Mouse (Mus musculus): ENCODE data around the gene St7. TPM values are rescaled to one million over a fixed set of nuclear protein-coding genes. Genes with fewer than 3 reads are reported as not detected.

The St7 gene
- total and polyA plus RNA-seq, 2 experiments from 2014 or later, result 17.7 to 38.5 TPM

DNA sequence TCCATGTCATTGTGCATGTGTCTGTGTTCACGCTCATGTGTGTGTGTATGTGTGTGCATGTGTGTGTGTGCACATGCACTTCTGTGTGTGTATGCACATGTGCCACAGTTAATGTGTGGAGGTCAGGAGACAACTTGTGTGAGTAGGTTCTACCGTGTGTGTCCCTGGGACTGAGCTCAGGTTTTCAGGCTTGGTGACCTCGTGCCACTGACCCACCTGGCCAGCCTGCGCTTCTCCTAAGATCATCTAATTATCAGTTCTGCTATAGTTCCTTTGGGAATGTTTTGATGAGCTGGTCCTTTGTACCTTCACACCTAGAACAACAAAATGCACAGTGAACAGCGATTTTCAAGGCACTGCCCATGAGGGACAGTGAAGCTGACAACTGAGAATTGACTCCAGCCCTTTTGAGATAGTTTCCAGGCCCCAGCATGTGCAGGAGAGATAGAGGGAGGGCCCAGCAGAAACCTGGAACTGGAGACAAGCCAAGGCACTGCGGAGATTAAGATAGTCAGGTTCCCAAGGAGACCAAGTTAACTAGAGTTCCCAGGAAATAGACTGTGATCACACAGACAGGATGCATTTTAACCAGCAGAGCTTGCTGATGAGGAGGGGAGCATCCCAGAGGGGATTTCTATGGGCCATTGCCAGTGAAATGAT is 12.3 kb upstream of the St7 start:
- H3K4me3 ChIP-seq (ENCODE audit: low read depth, low read length), result no peak overlapping the region
- DNase-seq (ENCODE audit: low spot score) (no peak), ATAC-seq (ENCODE audit: insufficient read depth, low read depth) (no peak)
- H3K4me1 ChIP-seq (ENCODE audit: control insufficient read depth, insufficient read depth), result no peaks in the 10 kb centered on the region
- no peak overlapping the region for H3K4me2 ChIP-seq (ENCODE audit: low read depth, low read length)
- TF ChIP-seq CTCF (IDR thresholded peaks at IDR 0.05; ENCODE audit: low read depth) (no peak), EP300 (IDR thresholded peaks at IDR 0.05; ENCODE audit: low read depth) (no peak)
- 63% methylated on average over 6 of the region's 6 CpGs for WGBS
- H3K36me3 ChIP-seq (replicated peaks; ENCODE audit: control insufficient read depth, insufficient read depth, low read length), result no peaks in the 10 kb centered on the region
- H3K9me3 ChIP-seq (replicated peaks; ENCODE audit: control insufficient read depth, low read length), result peaks cover 4% of the 10 kb centered on the region; the same call in 1 of the 2 replicates
- no peak overlapping the region for H3K9ac ChIP-seq (replicated peaks; ENCODE audit: low read depth, low read length)
- no peaks in the 10 kb centered on the region for H3K27me3 ChIP-seq (ENCODE audit: control insufficient read depth, insufficient read depth, low read length)
- no peak overlapping the region for H3K27ac ChIP-seq (ENCODE audit: low read depth)

DNA sequence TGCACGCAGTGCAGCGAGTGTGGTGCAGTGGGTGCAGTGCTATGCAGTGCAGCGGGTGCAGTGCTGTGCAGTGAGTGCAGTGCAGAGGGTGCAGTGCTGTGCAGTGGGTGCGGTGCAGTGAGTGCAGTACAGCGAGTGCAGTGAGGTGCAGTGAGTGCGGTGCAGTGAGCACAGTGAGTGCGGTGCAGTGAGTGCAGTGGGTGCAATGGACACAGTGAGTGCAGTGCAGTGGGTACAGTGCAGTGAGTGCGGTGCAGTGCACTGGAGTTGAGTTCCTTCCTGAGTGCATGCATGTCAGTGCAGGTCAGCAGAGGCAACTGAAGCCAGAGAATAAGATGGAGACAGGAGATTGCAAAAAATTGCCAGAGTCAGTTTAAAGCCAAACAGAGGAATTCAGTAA is 10.9 kb upstream of the St7 start:
- no peak for DNase-seq (ENCODE audit: low spot score)
- H3K36me3 ChIP-seq (replicated peaks; ENCODE audit: control insufficient read depth, insufficient read depth, low read length), result no peaks in the 10 kb centered on the region
- H3K4me1 ChIP-seq (ENCODE audit: control insufficient read depth, insufficient read depth), result no peaks in the 10 kb centered on the region
- no peaks in the 10 kb centered on the region for H3K27me3 ChIP-seq (ENCODE audit: control insufficient read depth, insufficient read depth, low read length)
- 94% methylated on average over 8 of the region's 8 CpGs for WGBS
- TF ChIP-seq EP300 (IDR thresholded peaks at IDR 0.05; ENCODE audit: low read depth) (no peak), CTCF (IDR thresholded peaks at IDR 0.05; ENCODE audit: low read depth) (no peak)
- no peak overlapping the region for H3K4me3 ChIP-seq (ENCODE audit: low read depth, low read length)
- no peak overlapping the region for H3K27ac ChIP-seq (ENCODE audit: low read depth)
- H3K9me3 ChIP-seq (replicated peaks; ENCODE audit: control insufficient read depth, low read length), result peaks cover 4% of the 10 kb centered on the region; the same call in 1 of the 2 replicates
- no peak for ATAC-seq (ENCODE audit: insufficient read depth, low read depth)
- H3K4me2 ChIP-seq (ENCODE audit: low read depth, low read length), result no peak overlapping the region
- H3K9ac ChIP-seq (replicated peaks; ENCODE audit: low read depth, low read length), result no peak overlapping the region

DNA sequence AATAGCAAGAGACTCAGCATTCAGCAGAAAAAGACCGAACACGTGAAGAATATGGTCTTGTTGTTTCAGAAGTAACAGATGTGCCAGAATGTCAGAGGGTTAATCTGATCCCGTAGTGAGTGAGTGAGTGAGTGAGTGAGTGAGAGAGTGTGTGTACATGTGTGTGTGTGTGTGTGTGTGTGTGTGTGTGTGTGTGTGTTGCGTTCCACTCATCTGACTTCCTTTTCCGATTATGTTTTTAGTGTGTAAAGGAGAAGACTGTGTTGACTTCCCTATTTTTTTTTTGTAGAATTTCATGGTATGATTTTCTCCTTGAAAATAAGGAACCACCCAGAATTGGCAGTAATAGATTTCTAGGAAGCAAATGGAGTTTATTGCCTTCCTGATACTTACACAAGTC is 4.1 kb upstream of the St7 start:
- ATAC-seq (ENCODE audit: insufficient read depth, low read depth) (no peak), DNase-seq (ENCODE audit: low spot score) (no peak)
- TF ChIP-seq CTCF (IDR thresholded peaks at IDR 0.05; ENCODE audit: low read depth) (no peak), EP300 (IDR thresholded peaks at IDR 0.05; ENCODE audit: low read depth) (no peak)
- WGBS, result 72% methylated on average over 5 of the region's 5 CpGs
- Histone ChIP-seq H3K9ac (replicated peaks; ENCODE audit: low read depth, low read length) (no peak overlapping the region), H3K4me3 (ENCODE audit: low read depth, low read length) (no peak overlapping the region), H3K4me1 (ENCODE audit: control insufficient read depth, insufficient read depth) (peaks cover 5% of the 10 kb centered on the region), H3K27ac (ENCODE audit: low read depth) (no peak overlapping the region), H3K27me3 (ENCODE audit: control insufficient read depth, insufficient read depth, low read length) (no peaks in the 10 kb centered on the region), H3K36me3 (replicated peaks; ENCODE audit: control insufficient read depth, insufficient read depth, low read length) (no peaks in the 10 kb centered on the region), H3K4me2 (ENCODE audit: low read depth, low read length) (no peak overlapping the region), H3K9me3 (replicated peaks; ENCODE audit: control insufficient read depth, low read length) (no peaks in the 10 kb centered on the region)

DNA sequence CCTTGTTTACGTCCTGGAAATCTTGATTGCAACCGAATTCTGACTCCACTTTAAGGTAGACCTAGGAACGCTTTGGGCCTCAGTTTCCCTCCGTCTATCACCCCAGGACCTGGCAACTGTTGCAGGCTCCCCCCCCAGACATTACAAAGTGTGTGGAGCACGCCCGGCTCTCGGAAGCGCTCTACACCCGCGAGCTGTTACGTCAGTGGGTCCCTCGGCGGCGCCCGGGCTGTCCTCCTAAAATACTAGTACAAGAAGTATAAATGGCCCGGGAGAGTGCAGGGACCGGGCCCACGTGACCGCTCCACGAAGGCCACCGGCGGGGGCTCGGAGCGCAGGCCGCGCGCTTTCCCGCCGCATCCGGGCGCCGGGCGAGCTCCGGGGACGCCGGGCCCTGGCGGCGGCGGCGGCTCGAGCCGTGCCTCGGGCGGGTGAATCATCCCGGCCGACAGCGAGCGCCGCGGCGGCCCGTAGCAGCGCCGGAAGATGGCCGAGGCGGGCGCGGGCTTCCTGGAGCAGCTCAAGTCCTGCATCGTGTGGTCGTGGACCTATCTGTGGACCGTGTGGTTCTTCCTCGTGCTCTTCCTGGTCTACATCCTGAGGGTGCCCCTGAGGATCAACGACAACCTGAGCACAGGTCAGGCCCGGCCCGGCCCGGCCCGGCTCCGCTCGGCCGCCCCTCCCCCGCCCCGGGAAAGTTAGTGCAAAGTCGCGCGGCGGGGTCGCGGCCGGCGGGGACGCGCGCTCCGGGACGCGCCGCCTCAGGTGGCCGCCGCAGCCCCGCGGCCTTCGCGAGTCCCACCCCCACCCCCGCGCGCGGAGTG is 1.2 kb downstream of the St7 start:
- DNase-seq (ENCODE audit: low spot score) (peak; percentile 73), ATAC-seq (ENCODE audit: insufficient read depth, low read depth) (peak; percentile 80)
- no peaks in the 10 kb centered on the region for H3K36me3 ChIP-seq (replicated peaks; ENCODE audit: control insufficient read depth, insufficient read depth, low read length)
- no peaks in the 10 kb centered on the region for H3K9me3 ChIP-seq (replicated peaks; ENCODE audit: control insufficient read depth, low read length)
- H3K27me3 ChIP-seq (ENCODE audit: control insufficient read depth, insufficient read depth, low read length), result no peaks in the 10 kb centered on the region
- H3K27ac ChIP-seq (ENCODE audit: low read depth), result peak overlapping the region; percentile 97
- peak overlapping the region; percentile 84 for H3K4me3 ChIP-seq (ENCODE audit: low read depth, low read length)
- H3K9ac ChIP-seq (replicated peaks; ENCODE audit: low read depth, low read length), result peak overlapping the region; percentile 91
- H3K4me1 ChIP-seq (ENCODE audit: control insufficient read depth, insufficient read depth), result peaks cover 15% of the 10 kb centered on the region
- TF ChIP-seq EP300 (IDR thresholded peaks at IDR 0.05; ENCODE audit: low read depth), result no peak
- TF ChIP-seq CTCF (IDR thresholded peaks at IDR 0.05; ENCODE audit: low read depth), result no peak
- WGBS, result under 1% methylated on average over 74 of the region's 97 CpGs
- H3K4me2 ChIP-seq (ENCODE audit: low read depth, low read length), result peak overlapping the region; percentile 67

DNA sequence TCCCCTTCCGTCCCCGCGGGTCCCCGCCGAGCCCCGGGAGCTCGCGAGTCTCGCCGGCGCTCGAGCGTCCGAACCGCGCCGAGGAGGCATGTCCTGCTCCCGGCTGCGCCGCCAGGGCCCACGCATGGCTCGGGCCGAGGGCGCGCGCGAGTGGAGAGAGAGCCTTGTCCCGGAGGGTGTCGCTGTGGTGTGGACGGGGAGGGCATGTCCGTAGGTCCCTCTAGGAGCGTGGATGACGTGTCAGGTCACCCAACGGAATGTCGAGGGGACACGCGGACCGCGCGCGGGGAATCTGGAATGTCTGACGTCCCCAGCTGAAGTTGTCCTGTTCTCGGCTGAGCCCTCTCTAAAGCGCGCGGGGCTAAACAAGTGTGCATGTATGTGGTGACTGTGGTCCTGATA is 1.8 kb downstream of the St7 start:
- peak; percentile 29 for TF ChIP-seq CTCF (IDR thresholded peaks at IDR 0.05; ENCODE audit: low read depth)
- no peak for TF ChIP-seq EP300 (IDR thresholded peaks at IDR 0.05; ENCODE audit: low read depth)
- ATAC-seq (ENCODE audit: insufficient read depth, low read depth) (peak; percentile 90), DNase-seq (ENCODE audit: low spot score) (peak; percentile 83)

More for the DNA sequence above, 1.8 kb downstream of the St7 start:
- Histone ChIP-seq H3K4me3 (ENCODE audit: low read depth, low read length) (peak overlapping the region; percentile 84), H3K27me3 (ENCODE audit: control insufficient read depth, insufficient read depth, low read length) (no peaks in the 10 kb centered on the region), H3K9ac (replicated peaks; ENCODE audit: low read depth, low read length) (peak overlapping the region; percentile 91), H3K27ac (ENCODE audit: low read depth) (peak overlapping the region; percentile 97), H3K36me3 (replicated peaks; ENCODE audit: control insufficient read depth, insufficient read depth, low read length) (no peaks in the 10 kb centered on the region), H3K4me2 (ENCODE audit: low read depth, low read length) (peak overlapping the region; percentile 67), H3K4me1 (ENCODE audit: control insufficient read depth, insufficient read depth) (peaks cover 15% of the 10 kb centered on the region), H3K9me3 (replicated peaks; ENCODE audit: control insufficient read depth, low read length) (no peaks in the 10 kb centered on the region)
- under 1% methylated on average over 46 of the region's 46 CpGs for WGBS

Data from heart, postnatal 0 days (tissue).